Mouse (Mus musculus) testis, postnatal 10 days (tissue): ENCODE results near the gene Rmnd5b.
"Not testable (repeated sequence)": the region's sequence is repeated elsewhere in the genome, so short reads cannot be mapped to it uniquely, and the experiment has no call there.

Experiments used
- DNase-seq: peaks from one replicate; pipeline ENCODE4 v3.0.0; 2021; ENCODE audit warnings: low spot score

Gene Rmnd5b

GRCm38 (mm10) chr11:51635525-51636322, at the start of gene Rmnd5b:
Rmnd5b (minus strand) TSS chr11:51635896.
- peak; percentile 92 for DNase-seq

DNA sequence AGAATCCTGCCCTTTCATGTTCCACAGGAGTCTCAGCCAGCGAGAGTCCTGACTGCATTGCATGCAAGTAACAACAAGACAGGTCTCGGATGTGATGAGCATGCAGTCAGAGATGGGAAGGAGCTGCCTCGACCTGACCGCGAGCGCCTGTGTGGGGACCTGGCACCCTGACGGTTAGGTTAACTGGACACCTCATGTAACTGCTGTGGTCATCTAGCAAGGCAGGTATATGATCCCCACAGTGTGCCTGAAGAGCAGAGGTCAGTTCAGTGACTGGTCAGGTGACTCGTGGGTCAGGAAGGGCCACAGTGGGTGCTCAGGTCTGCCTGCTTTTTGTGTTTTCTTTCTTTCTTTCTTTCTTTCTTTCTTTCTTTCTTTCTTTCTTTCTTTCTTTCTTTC, 46.3 kb upstream of the Rmnd5b start:
- DNase-seq: peak; percentile 39

- DNase-seq: peak; percentile 95
These were observed 45.8 kb upstream of the Rmnd5b start for GRCm38 (mm10) chr11:51681324-51681975.

DNA sequence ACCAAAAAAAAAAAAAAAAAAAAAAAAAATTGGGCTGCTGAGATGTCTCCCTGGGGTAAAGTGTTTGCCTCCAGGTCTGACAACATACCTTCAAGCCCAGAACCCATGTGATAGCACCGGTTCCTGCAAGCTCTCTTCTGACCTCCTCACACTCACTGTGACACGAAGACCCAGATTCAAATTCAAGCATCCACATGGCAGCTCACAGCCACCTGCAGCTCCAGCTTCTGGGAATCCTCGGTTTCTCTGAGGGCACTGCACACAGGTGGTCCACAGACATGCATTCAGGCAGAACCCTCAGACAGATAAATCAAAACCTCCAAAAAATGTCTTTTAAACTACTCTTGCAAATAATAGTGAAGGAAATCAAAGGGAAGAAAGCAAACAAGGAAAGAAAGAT, 43.8 kb upstream of the Rmnd5b start:
- DNase-seq: peak; percentile 31

DNA sequence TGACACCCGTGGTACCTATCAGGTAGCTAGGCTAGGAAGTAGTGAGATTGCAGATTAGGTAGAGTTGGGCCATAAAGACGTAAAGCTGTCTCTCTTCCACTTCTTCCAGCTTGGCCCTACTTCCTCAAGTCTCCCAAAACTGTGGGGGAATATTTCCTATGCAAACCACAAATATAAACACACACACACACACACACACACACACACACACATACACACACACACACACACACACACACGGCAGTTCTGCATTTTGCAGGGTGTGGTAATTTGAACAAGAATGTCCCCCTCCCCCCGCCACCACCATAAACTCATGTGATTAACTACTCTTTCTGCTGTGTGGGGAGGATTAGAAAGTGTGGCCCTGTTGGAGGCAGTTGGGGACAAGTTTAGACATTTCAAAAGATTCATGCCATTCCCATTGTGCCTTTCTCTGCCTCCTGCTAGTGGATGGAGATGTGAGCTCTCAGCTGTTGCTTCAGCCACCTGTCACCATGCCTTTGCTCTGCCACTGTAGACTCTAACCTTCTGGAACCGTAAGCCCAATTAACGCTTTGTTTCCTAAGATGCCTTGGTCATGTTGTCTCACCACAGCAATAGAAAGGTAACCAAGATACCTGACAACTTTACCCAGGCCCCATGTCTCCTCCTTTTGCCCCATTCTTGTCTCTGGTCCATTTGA, 42.2 kb upstream of the Rmnd5b start:
- peak; percentile 27 for DNase-seq

DNA sequence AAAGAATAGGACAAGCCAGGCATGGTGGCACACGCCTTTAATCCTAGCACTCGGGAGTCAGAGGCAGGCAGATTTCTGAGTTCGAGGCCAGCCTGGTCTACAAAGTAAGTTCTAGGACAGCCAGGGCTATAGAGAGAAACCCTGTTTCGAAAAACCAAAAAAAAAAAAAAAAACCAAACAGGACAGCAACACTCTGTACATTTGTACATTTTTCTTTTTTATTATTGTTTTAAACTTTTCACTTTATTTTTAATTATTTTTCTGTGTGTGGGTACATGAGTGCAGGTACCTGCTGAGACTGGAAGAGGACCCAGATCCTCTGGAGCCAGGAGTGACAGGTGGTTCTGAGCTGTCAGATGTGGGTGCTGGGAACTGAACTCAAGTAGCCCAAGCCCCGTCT, 39.7 kb upstream of the Rmnd5b start:
- DNase-seq: peak; percentile 27

DNA sequence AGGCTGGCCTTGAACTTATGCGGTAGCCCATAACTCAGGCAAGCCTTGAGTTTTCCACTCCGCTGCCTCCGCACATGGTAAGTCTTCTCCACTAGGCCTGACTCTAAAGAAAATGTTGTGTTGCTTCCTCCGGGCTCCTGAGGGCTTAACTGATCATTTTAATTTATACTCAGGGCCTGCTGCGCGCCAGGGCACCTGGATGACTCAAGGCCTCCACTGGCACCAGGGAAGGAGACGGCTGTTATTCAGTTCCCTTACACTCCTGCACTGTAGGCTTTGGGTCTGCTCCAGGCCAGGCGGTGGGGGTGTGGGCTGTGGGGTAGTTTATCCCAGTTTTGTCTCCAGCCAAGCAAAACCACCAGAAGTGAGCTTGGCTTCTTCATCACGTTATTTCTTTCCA, 37.6 kb upstream of the Rmnd5b start:
- DNase-seq: peak; percentile 47

GRCm38 (mm10) chr11:51671376-51671775, 35.7 kb upstream of the Rmnd5b start:
- DNase-seq: peak; percentile 36

GRCm38 (mm10) chr11:51670846-51671245, 35.1 kb upstream of the Rmnd5b start:
- peak; percentile 12 for DNase-seq

DNA sequence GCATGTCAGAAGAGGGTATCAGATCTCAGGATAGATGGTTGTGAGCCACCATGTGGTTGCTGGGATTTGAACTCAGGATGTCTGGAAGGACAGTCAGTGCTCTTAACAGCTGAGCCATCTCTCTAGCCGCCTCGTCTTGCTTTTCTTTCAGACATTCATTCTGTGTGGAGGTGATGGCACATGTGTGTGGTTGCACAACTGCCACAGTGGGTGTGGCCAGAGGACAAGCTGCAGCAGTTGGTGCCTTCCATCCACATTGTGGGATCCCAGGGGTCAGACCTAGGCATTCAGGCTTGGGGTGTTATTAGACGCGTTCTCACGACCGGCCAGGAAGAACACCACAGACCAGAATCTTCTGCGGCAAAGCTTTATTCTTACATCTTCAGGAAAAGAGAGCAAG, 29.1 kb upstream of the Rmnd5b start:
- not testable (repeated sequence) for DNase-seq

DNA sequence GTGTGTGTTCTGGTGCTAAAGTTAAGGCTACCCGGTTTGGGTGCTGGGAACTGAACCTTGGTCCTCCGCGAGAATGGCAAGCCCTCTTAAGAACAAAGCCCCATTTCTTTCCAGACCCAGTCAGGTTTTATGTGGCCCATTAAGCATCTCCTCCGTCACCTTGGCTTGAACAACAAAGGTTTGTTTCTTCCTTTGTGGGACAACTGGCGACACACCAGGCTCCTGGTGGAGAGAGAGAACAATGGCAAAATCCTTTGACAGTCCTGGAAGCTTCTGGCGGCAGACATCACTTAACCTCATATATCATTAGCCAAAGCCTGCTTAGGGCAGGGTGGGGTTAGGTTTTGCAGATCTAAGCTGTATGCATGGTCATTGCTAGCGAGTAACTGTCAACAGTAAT, 26.9 kb upstream of the Rmnd5b start:
- no peak for DNase-seq

DNA sequence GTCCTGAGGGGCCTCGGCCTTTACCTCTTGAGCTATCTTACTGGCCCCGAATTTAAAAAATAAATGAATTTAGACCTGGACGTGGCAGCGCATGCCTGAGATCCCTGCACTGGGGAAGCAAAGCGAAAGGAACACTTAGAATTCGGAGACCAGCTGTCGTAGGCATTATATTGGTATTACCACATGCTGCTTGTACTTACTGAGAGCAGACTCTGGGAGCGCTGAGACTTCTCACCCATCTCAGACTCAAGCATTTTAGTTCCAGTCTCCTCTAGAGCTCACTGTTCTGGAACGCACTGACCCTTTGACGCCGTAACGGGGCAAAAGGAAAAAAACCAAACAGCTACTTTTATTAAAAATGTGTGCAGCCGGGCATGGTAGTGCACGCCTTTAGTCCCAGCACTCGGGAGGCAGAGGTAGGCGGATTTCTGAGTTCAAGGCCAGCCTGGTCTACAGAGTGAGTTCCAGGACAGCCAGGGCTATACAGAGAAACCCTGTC, 26.2 kb upstream of the Rmnd5b start:
- DNase-seq: no peak

DNA sequence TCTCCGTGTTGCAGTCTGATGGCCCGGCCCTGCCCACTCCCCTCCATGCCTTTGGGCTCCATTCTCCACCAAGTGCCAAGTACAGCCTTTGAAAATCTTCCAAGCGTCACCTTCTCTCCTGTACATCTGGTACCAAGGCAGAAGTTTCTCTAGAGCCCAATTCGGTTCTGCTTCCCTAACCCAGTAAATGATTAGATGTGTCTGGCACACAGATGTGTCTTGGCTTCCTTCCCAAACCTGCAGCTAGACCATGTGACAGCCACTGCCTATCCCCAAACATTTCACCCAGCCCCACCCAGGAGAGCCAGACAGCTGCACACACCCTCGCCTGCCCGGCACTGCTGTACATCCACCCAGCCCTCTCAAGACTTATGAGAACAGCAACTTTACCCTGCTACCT, 23.0 kb upstream of the Rmnd5b start:
- no peak for DNase-seq

GRCm38 (mm10) chr11:51658291-51658690, 22.6 kb upstream of the Rmnd5b start:
- no peak for DNase-seq

DNA sequence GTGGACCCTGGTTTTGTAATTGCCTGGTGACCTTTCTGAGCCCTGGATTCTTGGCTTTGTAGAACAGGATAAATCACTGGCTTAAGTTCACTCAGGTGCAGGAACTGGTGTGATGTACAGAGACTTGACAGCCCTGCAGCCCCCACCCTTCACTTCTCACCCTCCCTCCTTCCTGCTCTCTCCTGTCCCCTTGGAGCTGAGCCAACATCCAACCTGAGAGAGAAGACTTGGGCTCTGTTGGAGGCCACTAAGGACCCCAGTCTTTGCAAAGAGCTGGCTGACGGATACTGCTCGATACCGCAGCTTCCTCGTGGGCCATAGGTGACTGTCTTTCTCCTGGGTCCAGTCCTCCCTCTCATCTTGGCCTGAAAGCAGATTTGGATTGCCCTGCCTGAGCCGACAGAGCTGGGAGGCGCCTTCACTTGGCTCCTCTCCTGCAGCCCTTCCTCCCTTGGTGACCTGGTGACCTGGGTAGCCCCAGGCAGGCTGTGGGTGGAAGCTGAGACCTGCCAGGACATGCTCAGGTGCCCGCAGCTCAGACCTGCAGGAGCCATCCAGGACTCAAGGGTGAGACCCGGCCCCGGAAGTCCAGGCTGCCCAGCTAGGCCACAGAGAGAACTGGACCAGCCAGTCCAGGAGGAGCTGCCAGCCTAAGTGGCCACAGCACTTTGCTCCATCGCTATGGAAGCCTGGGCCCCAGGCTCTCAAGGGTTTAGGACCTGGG, 21.3 kb upstream of the Rmnd5b start:
- DNase-seq: no peak

DNA sequence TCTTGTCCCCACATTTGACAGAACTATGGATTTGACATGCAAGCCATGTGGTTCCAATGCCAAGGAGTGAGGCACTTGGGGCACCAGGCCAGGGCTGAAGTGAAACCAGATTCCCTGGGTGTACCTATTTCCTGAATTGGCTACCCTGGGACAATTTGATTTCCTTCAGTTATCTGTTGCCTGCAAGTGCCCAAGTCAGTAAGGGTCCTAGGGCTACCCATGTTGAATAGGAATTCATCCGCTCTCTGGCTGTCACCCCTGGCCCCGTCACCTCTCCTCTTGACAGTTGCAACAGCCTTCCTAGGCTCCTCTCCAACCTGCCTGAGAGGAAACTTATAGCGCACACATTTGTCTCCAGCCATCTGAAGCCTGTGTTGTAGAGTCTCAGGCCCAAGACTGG, 19.2 kb upstream of the Rmnd5b start:
- no peak for DNase-seq

DNA sequence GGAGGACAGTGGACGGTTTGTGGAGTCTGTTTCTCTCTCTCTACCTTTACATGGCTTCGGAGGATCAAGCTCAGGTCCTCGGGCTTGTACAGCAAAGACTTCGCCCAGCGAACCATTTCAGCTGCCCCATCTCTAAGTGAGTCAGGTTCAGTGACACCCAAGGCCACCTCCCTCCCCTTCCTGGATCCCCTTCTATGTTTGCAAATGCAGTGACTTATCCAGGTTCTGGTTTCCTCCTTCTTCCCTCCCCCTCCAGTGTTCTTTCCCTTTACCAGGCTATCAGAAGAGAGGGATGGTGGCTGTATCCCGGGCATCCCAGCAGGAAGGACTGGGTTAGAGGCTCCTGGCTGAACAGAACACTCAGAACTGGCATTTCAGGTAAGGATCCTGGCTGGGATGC, 18.0 kb upstream of the Rmnd5b start:
- no peak for DNase-seq

- no peak for DNase-seq
These were observed 17.3 kb upstream of the Rmnd5b start for GRCm38 (mm10) chr11:51652889-51653418.

GRCm38 (mm10) chr11:51650691-51651515, 15.2 kb upstream of the Rmnd5b start, which contains the start of the genes N4bp3 and D930048N14Rik:
N4bp3 (minus strand) TSS chr11:51650842.
D930048N14Rik (plus strand) TSS chr11:51650954.
- peak; percentile 80 for DNase-seq

DNA sequence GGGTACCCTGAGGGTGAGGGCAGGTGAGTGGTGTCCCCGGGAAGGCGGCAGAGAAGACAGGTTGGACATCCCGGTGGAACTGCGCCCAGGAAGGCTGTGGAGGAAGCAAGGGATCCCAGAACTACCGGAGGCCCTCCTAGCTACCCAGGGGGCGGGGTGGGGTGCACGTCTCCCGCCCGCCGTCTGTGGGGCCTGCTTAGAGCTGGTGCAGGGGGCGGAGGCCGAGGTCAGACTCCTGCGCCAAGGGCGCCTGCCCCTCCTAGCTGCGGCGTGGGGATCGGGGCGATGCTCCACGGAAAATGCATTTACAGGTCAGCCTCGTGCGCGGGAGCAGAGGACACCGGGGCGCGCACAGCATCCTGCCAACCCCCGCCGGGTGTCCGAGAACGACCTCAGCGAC, 14.6 kb upstream of the Rmnd5b start:
- DNase-seq: no peak

- peak; percentile 50 for DNase-seq
These were observed 14.1 kb upstream of the Rmnd5b start for GRCm38 (mm10) chr11:51649889-51650199.
